Mouse (Mus musculus) hindbrain, embryonic 14.5 days (tissue): ENCODE data around the gene Olfr507. TPM values are rescaled to one million over a fixed set of nuclear protein-coding genes. Genes with fewer than 3 reads are reported as not detected.
"Not testable (repeated sequence)": the region's sequence is repeated elsewhere in the genome, so short reads cannot be mapped to it uniquely, and the experiment has no call there.

Experiments used
- ATAC-seq: fragments of 200-750 bp; cut with Nextera tagmentation; 2 replicates; pipeline ENCODE4 v1.8.0; 2017; ENCODE audit warnings: moderate number of reproducible peaks, mild to moderate bottlenecking, moderate TSS enrichment, moderate library complexity; ENCODE audit not compliant: low FRiP score
- DNase-seq: peaks from one replicate; pipeline ENCODE4 v3.0.0-alpha.2; 2015; ENCODE audit warnings: low spot score
- H3K27ac ChIP-seq: fragments of 300-500 bp; sonication (generic); 2 replicates; pipeline ENCODE4 v1.5.1; 2014; ENCODE audit warnings: mild to moderate bottlenecking, moderate library complexity
- H3K27me3 ChIP-seq: fragments of 300-500 bp; sonication (generic); 2 replicates; pipeline ENCODE4 v1.6.1; 2014; ENCODE audit warnings: mild to moderate bottlenecking, low read length, mixed read lengths; ENCODE audit not compliant: control insufficient read depth, insufficient read depth
- H3K36me3 ChIP-seq: fragments of 300-500 bp; sonication (generic); replicated peaks from 2 replicates; pipeline ENCODE4 v1.6.1; 2014; ENCODE audit not compliant: control insufficient read depth, insufficient read depth
- H3K4me1 ChIP-seq: fragments of 300-500 bp; sonication (generic); replicated peaks from 2 replicates; pipeline ENCODE4 v1.6.1; 2014; ENCODE audit warnings: antibody characterized with exemption, low read length, mixed read lengths; ENCODE audit not compliant: control insufficient read depth, insufficient read depth
- H3K4me2 ChIP-seq: fragments of 300-500 bp; sonication (generic); replicated peaks from 2 replicates; pipeline ENCODE4 v1.6.1; 2014; ENCODE audit warnings: mild to moderate bottlenecking, moderate library complexity
- H3K4me3 ChIP-seq: fragments of 300-500 bp; sonication (generic); replicated peaks from 2 replicates; pipeline ENCODE4 v1.5.1; 2014; ENCODE audit warnings: mild to moderate bottlenecking, low read length
- H3K9ac ChIP-seq: fragments of 300-500 bp; sonication (generic); 2 replicates; pipeline ENCODE4 v1.6.1; 2014
- H3K9me3 ChIP-seq: fragments of 300-500 bp; sonication (generic); 2 replicates; pipeline ENCODE4 v1.6.1; 2016; ENCODE audit warnings: low read length; ENCODE audit not compliant: control insufficient read depth
- WGBS: fragments of 180-500 bp; shearing (Covaris S2); extraction: QIAGEN DNeasy Blood & Tissue Kit; methylation state at CpG from one replicate; pipeline ENCODE4 v1.1.7; 2014; 5-methylcytosine and 5-hydroxymethylcytosine counted together
- polyA plus RNA-seq: library from polyadenylated mRNA; unstranded; fragments of >200 nt; fragmentation: Nextera tagmentation; extraction: Ambion mirVana; gene quantifications from 2 replicates; pipeline ENCODE4 v1.2.1, GENCODE M21; 2014

Gene Olfr507
- not detected in 2 replicates for polyA plus RNA-seq

DNA sequence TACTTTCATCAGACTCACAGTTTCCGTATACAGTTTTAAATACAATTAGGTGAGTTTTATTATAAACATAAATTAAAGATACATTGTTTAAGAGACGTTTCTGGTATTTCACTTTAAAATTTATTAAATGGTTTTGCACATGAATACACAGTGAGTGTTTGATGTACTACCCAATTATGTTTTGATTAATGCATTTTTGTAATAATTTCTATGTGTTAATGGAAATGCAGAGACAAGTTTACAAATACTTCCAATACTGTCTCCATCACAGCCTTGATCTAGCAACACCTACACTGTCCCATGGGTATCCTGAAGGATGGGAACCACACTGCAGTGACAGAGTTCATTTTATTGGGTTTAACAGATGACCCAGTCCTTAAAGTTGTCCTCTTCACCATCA is at the start of gene Olfr507:
Olfr507 (plus strand) TSS at position 301 of the 400 bp plus-strand sequence.
- DNase-seq (no peak), ATAC-seq (no peak)
- H3K27me3 ChIP-seq = no peaks in the 10 kb centered on the region
- H3K36me3 ChIP-seq = no peaks in the 10 kb centered on the region
- 85% methylated on average over 2 of the region's 2 CpGs for WGBS
- H3K9ac ChIP-seq = no peak within 1 kb of the TSS
- H3K4me3 ChIP-seq = no peak within 1 kb of the TSS
- no peak within 1 kb of the TSS for H3K27ac ChIP-seq
- no peaks in the 10 kb centered on the region for H3K9me3 ChIP-seq
- no peaks in the 10 kb centered on the region for H3K4me1 ChIP-seq
- H3K4me2 ChIP-seq = no peak within 1 kb of the TSS

DNA sequence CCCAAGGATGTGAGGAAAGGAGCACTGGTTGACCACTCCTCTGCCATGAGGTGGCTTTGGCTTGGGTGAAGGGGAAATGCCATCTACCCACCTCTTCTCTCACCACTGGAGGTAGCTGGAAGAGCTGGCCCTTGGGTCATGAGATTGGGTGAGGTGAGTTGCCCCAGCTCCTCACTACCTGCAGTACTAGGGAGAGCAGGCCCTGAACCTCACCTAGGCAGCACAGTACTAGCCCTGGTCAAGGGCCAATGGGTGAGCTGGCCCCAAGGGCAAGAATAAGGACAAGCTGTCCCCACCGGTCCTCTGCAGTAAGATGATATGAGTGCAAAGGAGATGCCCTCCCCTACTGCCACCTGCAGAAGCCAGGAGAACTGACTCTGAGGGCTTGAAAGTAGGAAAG is 31.8 kb upstream of the Olfr507 start:
- no peaks in the 10 kb centered on the region for H3K27me3 ChIP-seq
- ATAC-seq (no peak), DNase-seq (no peak)
- H3K36me3 ChIP-seq = no peaks in the 10 kb centered on the region
- no peak overlapping the region for H3K4me2 ChIP-seq
- H3K27ac ChIP-seq = no peak overlapping the region
- H3K4me1 ChIP-seq = no peaks in the 10 kb centered on the region
- no peak overlapping the region for H3K4me3 ChIP-seq
- WGBS = 89% methylated on average over 1 of the region's 1 CpGs
- H3K9me3 ChIP-seq = no peaks in the 10 kb centered on the region
- no peak overlapping the region for H3K9ac ChIP-seq

DNA sequence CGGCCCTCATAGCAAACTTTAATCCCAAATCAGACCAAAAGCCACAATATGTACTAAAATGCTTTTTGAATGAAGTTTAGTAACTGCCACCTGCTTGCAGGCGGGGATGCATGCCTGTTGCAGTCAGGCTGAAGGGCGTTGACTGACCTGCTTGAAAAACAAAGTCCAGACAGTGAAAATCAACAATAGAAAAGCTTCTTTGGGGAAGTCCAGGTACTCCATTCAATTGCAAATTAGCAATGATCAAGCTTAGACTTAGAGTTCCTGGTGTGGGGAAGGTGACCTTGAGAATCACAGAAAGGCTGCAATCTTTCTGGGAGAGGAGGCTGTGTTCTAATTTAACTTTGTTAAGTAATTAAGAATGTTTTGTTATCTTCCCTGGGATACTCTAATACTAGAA is 19.7 kb upstream of the Olfr507 start:
- not testable (repeated sequence) for H3K4me3 ChIP-seq, ATAC-seq, H3K9ac ChIP-seq, H3K4me1 ChIP-seq, H3K27ac ChIP-seq, H3K9me3 ChIP-seq, DNase-seq, H3K27me3 ChIP-seq, H3K4me2 ChIP-seq, H3K36me3 ChIP-seq
- WGBS = 80% methylated on average over 3 of the region's 3 CpGs

DNA sequence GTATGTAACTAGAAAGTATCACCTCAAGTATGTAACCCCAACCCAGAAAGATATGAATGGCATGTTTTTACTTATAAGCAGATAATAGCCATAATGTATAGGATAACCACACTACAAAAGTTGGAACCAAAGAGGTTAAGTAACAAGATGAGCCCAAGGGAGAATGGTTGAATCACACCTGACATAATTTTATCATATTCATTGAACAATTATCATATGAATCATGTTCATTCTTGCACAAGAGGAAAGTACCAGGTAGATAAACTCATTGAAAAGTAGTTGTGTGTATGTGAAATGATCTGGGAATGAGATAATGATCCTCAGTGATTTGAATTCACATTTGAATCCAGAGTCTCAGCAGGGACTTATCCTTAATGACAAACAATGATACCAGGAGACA is 11.1 kb upstream of the Olfr507 start, which contains the start of gene Olfr506:
Olfr506 (plus strand) TSS at position 301 of the 400 bp plus-strand sequence.
- H3K9me3 ChIP-seq = no peaks in the 10 kb centered on the region
- H3K9ac ChIP-seq = no peak within 1 kb of the TSS
- H3K27me3 ChIP-seq = no peaks in the 10 kb centered on the region
- no peak for ATAC-seq
- no peak for DNase-seq
- no peaks in the 10 kb centered on the region for H3K36me3 ChIP-seq
- no peaks in the 10 kb centered on the region for H3K4me1 ChIP-seq
- no peak within 1 kb of the TSS for H3K27ac ChIP-seq
- no peak within 1 kb of the TSS for H3K4me2 ChIP-seq
- H3K4me3 ChIP-seq = no peak within 1 kb of the TSS

DNA sequence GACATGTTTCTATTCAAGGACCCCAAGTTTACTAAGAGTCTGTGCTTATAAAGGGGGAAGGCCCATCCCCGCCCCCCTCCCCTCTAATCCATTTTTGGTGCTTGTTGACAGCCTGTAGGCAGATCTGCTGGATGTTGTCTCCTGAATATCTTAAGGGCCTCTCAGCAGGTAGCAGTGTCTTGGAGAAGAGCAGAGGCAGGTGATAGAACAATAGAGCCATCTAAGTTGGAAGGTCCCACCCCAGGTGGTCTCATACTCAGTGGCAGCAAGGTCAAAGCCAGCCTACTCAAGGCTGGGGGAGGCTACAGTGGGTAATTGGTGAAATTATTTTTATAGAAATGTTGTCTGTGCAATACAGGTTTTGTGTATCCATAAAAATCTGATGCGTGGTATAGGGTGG is 7.5 kb upstream of the Olfr507 start:
- Histone ChIP-seq H3K36me3 (no peaks in the 10 kb centered on the region), H3K27me3 (no peaks in the 10 kb centered on the region), H3K4me2 (no peak overlapping the region), H3K4me3 (no peak overlapping the region), H3K4me1 (no peaks in the 10 kb centered on the region), H3K9me3 (no peaks in the 10 kb centered on the region), H3K9ac (no peak overlapping the region), H3K27ac (no peak overlapping the region)
- no peak for ATAC-seq
- DNase-seq = no peak
- 93% methylated on average over 2 of the region's 2 CpGs for WGBS

DNA sequence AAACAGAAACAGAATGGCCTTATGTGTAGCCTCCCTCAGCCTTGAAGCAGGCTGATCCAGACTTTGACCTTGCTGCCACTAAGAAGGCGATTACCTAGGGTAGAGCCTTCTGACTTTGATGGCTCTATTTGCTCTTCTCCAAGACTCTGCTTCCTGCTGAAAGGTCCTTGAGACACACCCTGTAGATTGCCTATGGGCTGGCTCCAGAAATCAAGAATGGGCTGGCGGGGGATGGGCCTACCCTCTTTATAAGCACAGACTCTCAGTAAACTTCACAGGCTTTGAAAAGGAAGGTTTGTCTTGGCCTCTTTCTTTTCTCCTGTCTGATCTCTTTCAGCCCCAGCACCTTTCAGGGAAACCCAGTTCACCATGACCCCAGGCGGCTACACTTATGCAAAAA is 4.8 kb upstream of the Olfr507 start:
- not testable (repeated sequence) for H3K4me2 ChIP-seq, DNase-seq, H3K9me3 ChIP-seq, H3K27me3 ChIP-seq, H3K36me3 ChIP-seq, H3K4me1 ChIP-seq, H3K4me3 ChIP-seq, ATAC-seq, H3K27ac ChIP-seq, H3K9ac ChIP-seq
- WGBS = 69% methylated on average over 3 of the region's 3 CpGs

DNA sequence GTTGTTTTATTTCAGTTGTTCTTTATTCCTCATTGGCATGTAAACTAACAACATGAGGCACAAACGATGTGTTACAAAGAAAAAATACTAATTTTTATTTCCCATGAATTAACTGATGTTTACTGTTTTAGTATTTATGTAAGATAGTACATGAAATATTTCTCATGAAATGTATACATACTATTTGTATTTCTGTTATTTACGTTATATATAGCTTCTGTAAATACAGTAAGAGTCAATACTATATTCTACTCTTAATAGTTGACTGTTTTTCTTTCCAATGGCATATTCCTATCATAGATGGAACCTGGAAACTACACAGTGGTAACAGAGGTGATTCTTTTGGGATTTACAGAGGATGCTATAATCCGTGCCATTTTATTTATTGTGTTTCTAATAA is 8.1 kb downstream of the Olfr507 start, which contains the start of gene Olfr508:
Olfr508 (plus strand) TSS at position 301 of the 400 bp plus-strand sequence.
- H3K27ac ChIP-seq = no peak within 1 kb of the TSS
- ATAC-seq = no peak
- no peak within 1 kb of the TSS for H3K4me3 ChIP-seq
- H3K27me3 ChIP-seq = no peaks in the 10 kb centered on the region
- no peak within 1 kb of the TSS for H3K9ac ChIP-seq
- H3K4me1 ChIP-seq = no peaks in the 10 kb centered on the region
- H3K36me3 ChIP-seq = no peaks in the 10 kb centered on the region
- no peaks in the 10 kb centered on the region for H3K9me3 ChIP-seq
- no peak within 1 kb of the TSS for H3K4me2 ChIP-seq
- 87% methylated on average over 3 of the region's 3 CpGs for WGBS
- no peak for DNase-seq

DNA sequence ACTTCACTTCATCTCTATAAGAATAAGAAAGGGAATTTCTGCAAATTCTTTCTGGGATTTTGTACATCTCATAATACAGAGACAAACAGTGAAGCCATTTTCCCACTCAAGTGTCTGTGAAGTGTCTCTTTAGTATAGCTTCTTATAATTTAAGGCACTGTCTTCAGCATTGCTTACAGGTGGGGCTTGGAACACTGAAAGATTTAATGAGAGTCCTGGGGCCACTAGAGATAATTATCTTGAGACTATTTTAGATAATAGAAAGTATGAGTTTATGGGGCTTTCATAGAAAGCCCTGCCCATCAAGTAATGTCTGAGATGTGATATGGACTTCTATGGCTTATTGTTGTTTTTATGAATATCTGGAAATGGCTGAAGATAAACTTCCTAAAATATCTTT is 30.2 kb downstream of the Olfr507 start, which contains the start of gene Olfr509:
Olfr509 (minus strand) TSS at position 101 of the 400 bp plus-strand sequence.
- H3K27ac ChIP-seq = no peak within 1 kb of the TSS
- DNase-seq (no peak), ATAC-seq (no peak)
- no peaks in the 10 kb centered on the region for H3K36me3 ChIP-seq
- no peak within 1 kb of the TSS for H3K9ac ChIP-seq
- no peaks in the 10 kb centered on the region for H3K27me3 ChIP-seq
- no peaks in the 10 kb centered on the region for H3K9me3 ChIP-seq
- no peaks in the 10 kb centered on the region for H3K4me1 ChIP-seq
- H3K4me3 ChIP-seq = no peak within 1 kb of the TSS
- no peak within 1 kb of the TSS for H3K4me2 ChIP-seq

DNA sequence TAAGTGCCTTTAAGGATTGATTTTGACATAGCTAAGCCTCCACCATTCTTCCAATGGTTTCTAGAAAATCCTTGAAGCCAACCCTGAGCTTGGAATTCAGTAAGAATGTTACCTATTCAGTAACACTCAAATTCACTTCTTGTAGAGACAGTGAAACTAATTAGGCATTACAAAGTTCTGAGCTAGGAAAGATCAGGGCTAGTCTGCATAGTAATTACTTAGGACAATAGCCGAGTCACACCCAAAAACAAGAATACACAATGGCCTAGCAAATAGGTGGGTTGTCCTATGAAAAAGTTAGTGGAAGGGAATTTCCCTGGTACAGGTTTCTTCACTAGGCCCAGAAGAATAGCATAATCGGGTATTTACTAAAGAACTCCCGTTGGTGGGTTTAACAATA is 40.8 kb downstream of the Olfr507 start:
- H3K27me3 ChIP-seq = no peaks in the 10 kb centered on the region
- H3K36me3 ChIP-seq = no peaks in the 10 kb centered on the region
- no peak overlapping the region for H3K27ac ChIP-seq
- DNase-seq (no peak), ATAC-seq (no peak)
- no peaks in the 10 kb centered on the region for H3K4me1 ChIP-seq
- H3K4me2 ChIP-seq = no peak overlapping the region
- no peaks in the 10 kb centered on the region for H3K9me3 ChIP-seq
- no peak overlapping the region for H3K4me3 ChIP-seq
- H3K9ac ChIP-seq = no peak overlapping the region
- WGBS = 91% methylated on average over 3 of the region's 3 CpGs

DNA sequence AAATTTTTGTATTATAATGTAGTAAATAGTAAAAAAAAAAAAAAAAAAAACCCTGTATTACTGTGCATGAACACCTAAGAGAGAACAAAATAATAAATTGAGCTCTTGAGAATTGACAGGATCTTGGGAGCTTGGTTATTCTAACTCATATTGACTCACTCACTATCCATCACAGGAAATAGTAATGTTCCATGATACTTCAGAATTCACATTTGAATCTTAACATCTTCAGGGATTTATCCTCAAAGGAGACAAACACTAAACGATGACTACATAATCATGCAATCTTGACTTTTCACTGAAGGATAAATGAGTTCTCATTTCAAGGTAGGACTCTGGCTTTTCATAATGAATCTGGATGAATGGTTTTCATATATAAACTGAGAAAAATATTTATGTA is 44.5 kb downstream of the Olfr507 start, which contains the start of gene Olfr510:
Olfr510 (plus strand) TSS at position 301 of the 400 bp plus-strand sequence.
- H3K9me3 ChIP-seq = no peaks in the 10 kb centered on the region
- H3K36me3 ChIP-seq = no peaks in the 10 kb centered on the region
- DNase-seq = no peak
- H3K27me3 ChIP-seq = no peaks in the 10 kb centered on the region
- WGBS = 94% methylated on average over 1 of the region's 1 CpGs
- ATAC-seq = no peak
- no peak within 1 kb of the TSS for H3K9ac ChIP-seq
- no peak within 1 kb of the TSS for H3K27ac ChIP-seq
- H3K4me3 ChIP-seq = no peak within 1 kb of the TSS
- H3K4me2 ChIP-seq = no peak within 1 kb of the TSS
- no peaks in the 10 kb centered on the region for H3K4me1 ChIP-seq
